Mouse (Mus musculus): ENCODE data around the gene Dnmbp.
"Not testable (repeated sequence)": the region's sequence is repeated elsewhere in the genome, so short reads cannot be mapped to it uniquely, and the experiment has no call there.

The Dnmbp gene

GRCm38 (mm10) chr19:43939769-43940689, at the start of gene Dnmbp:
Dnmbp (minus strand) TSS chr19:43940191.
- peak; percentile 98 for DNase-seq (ENCODE audit: low spot score)

- no peak for DNase-seq (ENCODE audit: low spot score)
Observed at GRCm38 (mm10) chr19:43986069-43986794, 46.2 kb upstream of the Dnmbp start, which contains the start of gene Cpn1. Cpn1 (minus strand) TSS chr19:43986556.

GRCm38 (mm10) chr19:43981992-43982391, 42.0 kb upstream of the Dnmbp start:
- DNase-seq (ENCODE audit: low spot score), result no peak

GRCm38 (mm10) chr19:43980711-43981110, 40.7 kb upstream of the Dnmbp start:
- no peak for DNase-seq (ENCODE audit: low spot score)

GRCm38 (mm10) chr19:43977799-43978198, 37.8 kb upstream of the Dnmbp start:
- no peak for DNase-seq (ENCODE audit: low spot score)

GRCm38 (mm10) chr19:43976661-43977060, 36.7 kb upstream of the Dnmbp start:
- no peak for DNase-seq (ENCODE audit: low spot score)

- no peak for DNase-seq (ENCODE audit: low spot score)
Observed at GRCm38 (mm10) chr19:43974221-43974620, 34.2 kb upstream of the Dnmbp start.

GRCm38 (mm10) chr19:43973711-43974110, 33.7 kb upstream of the Dnmbp start:
- DNase-seq (ENCODE audit: low spot score), result no peak

GRCm38 (mm10) chr19:43972129-43972528, 32.1 kb upstream of the Dnmbp start:
- DNase-seq (ENCODE audit: low spot score), result no peak

- DNase-seq (ENCODE audit: low spot score), result no peak
Observed at GRCm38 (mm10) chr19:43968436-43969026, 28.5 kb upstream of the Dnmbp start.

- no peak for DNase-seq (ENCODE audit: low spot score)
Observed at GRCm38 (mm10) chr19:43966481-43966880, 26.5 kb upstream of the Dnmbp start.

- DNase-seq (ENCODE audit: low spot score), result no peak
Observed at GRCm38 (mm10) chr19:43965496-43966085, 25.6 kb upstream of the Dnmbp start.

GRCm38 (mm10) chr19:43962795-43963194, 22.8 kb upstream of the Dnmbp start:
- no peak for DNase-seq (ENCODE audit: low spot score)

- DNase-seq (ENCODE audit: low spot score), result no peak
Observed at GRCm38 (mm10) chr19:43961185-43961584, 21.2 kb upstream of the Dnmbp start.

- no peak for DNase-seq (ENCODE audit: low spot score)
Observed at GRCm38 (mm10) chr19:43960014-43960413, 20.0 kb upstream of the Dnmbp start.

- DNase-seq (ENCODE audit: low spot score), result peak; percentile 89
Observed at GRCm38 (mm10) chr19:43959162-43959561, 19.2 kb upstream of the Dnmbp start.

GRCm38 (mm10) chr19:43957881-43958280, 17.9 kb upstream of the Dnmbp start:
- no peak for DNase-seq (ENCODE audit: low spot score)

GRCm38 (mm10) chr19:43957402-43957801, 17.4 kb upstream of the Dnmbp start:
- no peak for DNase-seq (ENCODE audit: low spot score)

- no peak for DNase-seq (ENCODE audit: low spot score)
Observed at GRCm38 (mm10) chr19:43955266-43955665, 15.3 kb upstream of the Dnmbp start.

- no peak for DNase-seq (ENCODE audit: low spot score)
Observed at GRCm38 (mm10) chr19:43954864-43955263, 14.9 kb upstream of the Dnmbp start.

- not testable (repeated sequence) for DNase-seq (ENCODE audit: low spot score)
Observed at GRCm38 (mm10) chr19:43952936-43953335, 12.9 kb upstream of the Dnmbp start.

- no peak for DNase-seq (ENCODE audit: low spot score)
Observed at GRCm38 (mm10) chr19:43949111-43949810, 9.3 kb upstream of the Dnmbp start.

Data from testis, postnatal 10 days (tissue).